Mouse (Mus musculus): ENCODE data around the gene Knstrn.

The Knstrn gene

DNA sequence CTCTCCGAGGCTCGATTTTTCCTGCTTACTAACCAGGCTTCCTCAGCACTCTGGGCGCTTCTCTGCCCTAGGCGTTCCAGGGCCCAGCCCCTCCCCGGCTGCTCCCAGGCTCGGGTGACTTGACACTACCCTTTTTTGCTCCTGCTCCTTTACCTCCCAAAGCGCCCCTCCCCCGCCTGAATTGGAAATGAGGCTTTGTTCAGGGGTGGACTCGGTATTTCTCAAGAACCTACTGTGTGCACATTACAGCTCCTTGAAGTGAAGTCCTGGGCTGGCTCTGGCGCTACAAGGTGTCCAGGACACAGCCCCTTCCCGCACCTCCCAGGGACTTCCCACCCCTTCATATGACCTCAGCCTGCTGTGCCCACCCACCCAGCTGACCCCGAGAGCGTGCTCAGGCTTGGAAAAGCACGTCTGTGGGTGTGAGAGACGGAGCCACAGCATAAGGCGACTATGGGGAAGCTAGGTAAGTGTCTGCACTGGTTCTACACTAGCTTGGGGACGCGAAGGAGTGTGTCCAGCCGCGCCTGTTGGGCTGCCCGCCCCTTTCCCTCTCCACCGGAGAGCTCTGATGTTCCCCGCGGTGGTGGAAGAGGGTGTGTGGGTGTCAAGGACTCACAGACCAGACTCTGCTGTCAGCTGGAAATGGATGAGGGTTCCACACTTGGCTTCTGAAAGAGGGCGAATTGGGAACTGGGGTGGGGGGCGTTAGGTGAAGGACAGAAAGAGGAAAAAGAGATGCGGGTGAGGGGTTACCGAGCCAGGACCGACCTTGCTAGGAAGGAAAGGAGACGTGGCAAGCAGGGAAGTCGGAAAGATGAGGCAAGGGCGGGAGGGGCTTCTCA is 86.4 kb downstream of the Knstrn start, which contains the start of gene Bahd1:
Gene Bahd1 (plus strand): TSS at position 397 of the 845 bp plus-strand sequence.
- DNase-seq (ENCODE audit: low spot score): peak; percentile 65

- no peak for DNase-seq (ENCODE audit: low spot score)
These were observed 87.0 kb downstream of the Knstrn start for GRCm38 (mm10) chr2:118900826-118901140.

- peak; percentile 96 for DNase-seq (ENCODE audit: low spot score)
These were observed 87.6 kb downstream of the Knstrn start for GRCm38 (mm10) chr2:118901175-118902031.

GRCm38 (mm10) chr2:118902051-118903025 is 88.5 kb downstream of the Knstrn start:
- peak; percentile 71 for DNase-seq (ENCODE audit: low spot score)

- DNase-seq (ENCODE audit: low spot score): peak; percentile 36
These were observed 89.5 kb downstream of the Knstrn start for GRCm38 (mm10) chr2:118903333-118903741.
